Mouse (Mus musculus) kidney, embryonic 14.5 days (tissue): ENCODE data around the gene Otof. TPM values are rescaled to one million over a fixed set of nuclear protein-coding genes. Genes with fewer than 3 reads are reported as not detected.

Experiments
- ATAC-seq: fragments of 200-750 bp; cut with Nextera tagmentation; 2 replicates; pipeline ENCODE4 v1.8.0; 2017; ENCODE audit warnings: moderate number of reproducible peaks, mild to moderate bottlenecking, moderate TSS enrichment, moderate library complexity; ENCODE audit not compliant: low FRiP score, low TSS enrichment
- H3K27ac ChIP-seq: fragments of 300-500 bp; sonication (generic); 2 replicates; pipeline ENCODE4 v1.5.1; 2014; ENCODE audit warnings: low read depth, mild to moderate bottlenecking, low read length, moderate library complexity, mixed read lengths
- H3K27me3 ChIP-seq: fragments of 300-500 bp; sonication (generic); 2 replicates; pipeline ENCODE4 v1.6.1; 2014; ENCODE audit warnings: mild to moderate bottlenecking, low read length; ENCODE audit not compliant: control insufficient read depth, insufficient read depth
- H3K36me3 ChIP-seq: fragments of 300-500 bp; sonication (generic); 2 replicates; pipeline ENCODE4 v1.6.1; 2014; ENCODE audit warnings: low read length, mixed read lengths; ENCODE audit not compliant: control insufficient read depth, insufficient read depth
- H3K4me1 ChIP-seq: fragments of 300-500 bp; sonication (generic); 2 replicates; pipeline ENCODE4 v1.6.1; 2014; ENCODE audit warnings: low read length, mixed read lengths; ENCODE audit not compliant: control insufficient read depth, insufficient read depth
- H3K4me2 ChIP-seq: fragments of 300-500 bp; sonication (generic); replicated peaks from 2 replicates; pipeline ENCODE4 v1.6.1; 2014; ENCODE audit warnings: low read depth, mild to moderate bottlenecking, low read length
- H3K4me3 ChIP-seq: fragments of 300-500 bp; sonication (generic); 2 replicates; pipeline ENCODE4 v1.5.1; 2014; ENCODE audit warnings: mild to moderate bottlenecking, low read length
- H3K9ac ChIP-seq: fragments of 300-500 bp; sonication (generic); 2 replicates; pipeline ENCODE4 v1.6.1; 2014; ENCODE audit warnings: low read depth, mild to moderate bottlenecking, low read length, moderate library complexity
- H3K9me3 ChIP-seq: fragments of 300-500 bp; sonication (generic); 2 replicates; pipeline ENCODE4 v1.6.1; 2016; ENCODE audit warnings: low read length; ENCODE audit not compliant: control insufficient read depth
- WGBS: fragments of 180-500 bp; shearing (Covaris S2); extraction: QIAGEN DNeasy Blood & Tissue Kit; methylation state at CpG from one replicate; pipeline ENCODE4 v1.1.7; 2014; 5-methylcytosine and 5-hydroxymethylcytosine counted together
- polyA plus RNA-seq: library from polyadenylated mRNA; unstranded; fragments of >200 nt; fragmentation: Nextera tagmentation; extraction: Ambion mirVana; gene quantifications from 2 replicates; pipeline ENCODE4 v1.2.1, GENCODE M21; 2014

Otof gene
- 0.03 and 0.09 TPM in 2 replicates for polyA plus RNA-seq

- ATAC-seq, result no peak
- Histone ChIP-seq H3K4me2 (no peak within 1 kb of the TSS), H3K4me1 (no peaks in the 10 kb centered on the region; the same call in 1 of the 2 replicates), H3K27ac (no peak within 1 kb of the TSS), H3K36me3 (no peaks in the 10 kb centered on the region), H3K9ac (no peak within 1 kb of the TSS), H3K27me3 (peaks cover 9% of the 10 kb centered on the region; the same call in 1 of the 2 replicates), H3K9me3 (no peaks in the 10 kb centered on the region), H3K4me3 (no peak within 1 kb of the TSS)
- WGBS, result 36% methylated on average over 12 of the region's 12 CpGs
Observed at GRCm38 (mm10) chr5:30461821-30462220, at the start of gene Otof. TSS of gene Otof (minus strand) at chr5:30461932.

- no peak overlapping the region for H3K9ac ChIP-seq
- no peaks in the 10 kb centered on the region for H3K27me3 ChIP-seq
- H3K27ac ChIP-seq, result no peak overlapping the region
- no peak overlapping the region for H3K4me3 ChIP-seq
- no peak overlapping the region for H3K4me2 ChIP-seq
- no peak for ATAC-seq
- no peaks in the 10 kb centered on the region for H3K36me3 ChIP-seq
- H3K9me3 ChIP-seq, result no peaks in the 10 kb centered on the region
- no peaks in the 10 kb centered on the region for H3K4me1 ChIP-seq
- 72% methylated on average over 7 of the region's 7 CpGs for WGBS
Observed at GRCm38 (mm10) chr5:30497299-30497698, 35.6 kb upstream of the Otof start.

- H3K36me3 ChIP-seq, result no peaks in the 10 kb centered on the region
- WGBS, result 88% methylated on average over 8 of the region's 8 CpGs
- H3K27me3 ChIP-seq, result no peaks in the 10 kb centered on the region
- no peaks in the 10 kb centered on the region for H3K9me3 ChIP-seq
- no peak overlapping the region for H3K9ac ChIP-seq
- no peak for ATAC-seq
- H3K4me3 ChIP-seq, result no peak overlapping the region
- H3K4me1 ChIP-seq, result no peaks in the 10 kb centered on the region
- H3K27ac ChIP-seq, result no peak overlapping the region
- no peak overlapping the region for H3K4me2 ChIP-seq
Observed at GRCm38 (mm10) chr5:30496821-30497220, 35.1 kb upstream of the Otof start.

GRCm38 (mm10) chr5:30495288-30495687 lies 33.6 kb upstream of the Otof start:
- WGBS, result 92% methylated on average over 2 of the region's 2 CpGs
- ATAC-seq, result no peak
- Histone ChIP-seq H3K9me3 (no peaks in the 10 kb centered on the region), H3K4me1 (no peaks in the 10 kb centered on the region), H3K36me3 (no peaks in the 10 kb centered on the region), H3K27me3 (no peaks in the 10 kb centered on the region), H3K9ac (no peak overlapping the region), H3K4me2 (no peak overlapping the region), H3K4me3 (no peak overlapping the region), H3K27ac (no peak overlapping the region)

GRCm38 (mm10) chr5:30494606-30495005 lies 32.9 kb upstream of the Otof start:
- Histone ChIP-seq H3K27me3 (no peaks in the 10 kb centered on the region), H3K9ac (no peak overlapping the region), H3K36me3 (no peaks in the 10 kb centered on the region), H3K27ac (no peak overlapping the region), H3K9me3 (no peaks in the 10 kb centered on the region), H3K4me1 (no peaks in the 10 kb centered on the region), H3K4me3 (no peak overlapping the region), H3K4me2 (no peak overlapping the region)
- ATAC-seq, result no peak
- 86% methylated on average over 7 of the region's 7 CpGs for WGBS

GRCm38 (mm10) chr5:30493723-30494122 lies 32.0 kb upstream of the Otof start:
- H3K4me2 ChIP-seq, result no peak overlapping the region
- no peak overlapping the region for H3K4me3 ChIP-seq
- no peak for ATAC-seq
- H3K36me3 ChIP-seq, result no peaks in the 10 kb centered on the region
- H3K27me3 ChIP-seq, result no peaks in the 10 kb centered on the region
- WGBS, result 78% methylated on average over 7 of the region's 7 CpGs
- H3K9me3 ChIP-seq, result no peaks in the 10 kb centered on the region
- no peak overlapping the region for H3K27ac ChIP-seq
- H3K9ac ChIP-seq, result no peak overlapping the region
- H3K4me1 ChIP-seq, result no peaks in the 10 kb centered on the region

GRCm38 (mm10) chr5:30490845-30491244 lies 29.1 kb upstream of the Otof start:
- H3K4me3 ChIP-seq, result no peak overlapping the region
- H3K9ac ChIP-seq, result no peak overlapping the region
- no peaks in the 10 kb centered on the region for H3K27me3 ChIP-seq
- no peak for ATAC-seq
- 70% methylated on average over 5 of the region's 5 CpGs for WGBS
- H3K36me3 ChIP-seq, result no peaks in the 10 kb centered on the region
- no peak overlapping the region for H3K4me2 ChIP-seq
- no peaks in the 10 kb centered on the region for H3K4me1 ChIP-seq
- no peaks in the 10 kb centered on the region for H3K9me3 ChIP-seq
- no peak overlapping the region for H3K27ac ChIP-seq

- Histone ChIP-seq H3K9me3 (no peaks in the 10 kb centered on the region), H3K36me3 (no peaks in the 10 kb centered on the region), H3K4me2 (no peak overlapping the region), H3K27me3 (no peaks in the 10 kb centered on the region), H3K9ac (no peak overlapping the region), H3K4me1 (no peaks in the 10 kb centered on the region), H3K27ac (no peak overlapping the region), H3K4me3 (no peak overlapping the region)
- ATAC-seq, result no peak
Observed at GRCm38 (mm10) chr5:30490215-30490614, 28.5 kb upstream of the Otof start.

- Histone ChIP-seq H3K4me3 (no peak overlapping the region), H3K36me3 (no peaks in the 10 kb centered on the region), H3K4me2 (no peak overlapping the region), H3K9me3 (no peaks in the 10 kb centered on the region), H3K9ac (no peak overlapping the region), H3K27me3 (no peaks in the 10 kb centered on the region), H3K4me1 (no peaks in the 10 kb centered on the region), H3K27ac (no peak overlapping the region)
- WGBS, result 85% methylated on average over 6 of the region's 6 CpGs
- no peak for ATAC-seq
Observed at GRCm38 (mm10) chr5:30485136-30485535, 23.4 kb upstream of the Otof start.

- Histone ChIP-seq H3K4me3 (no peak overlapping the region), H3K36me3 (no peaks in the 10 kb centered on the region), H3K9me3 (no peaks in the 10 kb centered on the region), H3K27me3 (no peaks in the 10 kb centered on the region), H3K4me1 (no peaks in the 10 kb centered on the region), H3K4me2 (no peak overlapping the region), H3K9ac (no peak overlapping the region), H3K27ac (no peak overlapping the region)
- no peak for ATAC-seq
- WGBS, result 68% methylated on average over 5 of the region's 5 CpGs
Observed at GRCm38 (mm10) chr5:30484591-30484990, 22.9 kb upstream of the Otof start.
